Mouse (Mus musculus) liver, postnatal 0 days (tissue): ENCODE measurements around the gene Rnf19b.

Experiments
- CTCF ChIP-seq: sonication (generic); IDR thresholded peaks from 2 replicates; pipeline ENCODE4 v1.5.1; 2016; ENCODE audit warnings: antibody characterized with exemption, low read depth
- EP300 ChIP-seq: IDR thresholded peaks from 2 replicates; pipeline ENCODE4 v1.6.1; 2016; ENCODE audit warnings: antibody characterized with exemption, low read depth, mild to moderate bottlenecking

DNA sequence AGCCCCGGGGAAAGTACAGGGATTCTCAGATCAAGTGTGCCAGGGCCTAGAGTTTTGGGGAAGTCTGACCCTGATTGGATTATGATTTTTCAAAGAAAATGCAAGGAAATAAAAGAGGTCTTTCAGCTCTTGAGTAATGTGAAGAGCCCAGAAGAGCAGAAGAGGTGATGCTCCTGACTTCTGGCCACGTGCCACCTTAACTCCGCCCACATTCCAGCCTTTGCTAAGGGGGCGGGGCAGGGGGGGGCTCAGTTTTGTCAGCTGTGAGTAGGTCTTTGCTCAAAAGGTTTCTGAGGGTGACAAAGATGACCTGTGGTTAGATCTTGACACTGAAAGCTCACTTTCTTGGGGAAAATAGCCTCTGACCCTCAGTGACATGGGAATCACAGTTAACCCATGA lies 41.7 kb upstream of the Rnf19b start:
- TF ChIP-seq EP300 (no peak), CTCF (no peak)
